Mouse (Mus musculus): ENCODE results near the gene Pcgf3. TPM values are rescaled to one million over a fixed set of nuclear protein-coding genes. Genes with fewer than 3 reads are reported as not detected.
A peak's percentile ranks its signal among the peaks of the same experiment; 100 is the strongest.
"Not testable (repeated sequence)": the region's sequence is repeated elsewhere in the genome, so short reads cannot be mapped to it uniquely, and the experiment has no call there.

The Pcgf3 gene
- polyA plus RNA-seq, 2 experiments from 2014 or later: 3.4 to 4.2 TPM

DNA sequence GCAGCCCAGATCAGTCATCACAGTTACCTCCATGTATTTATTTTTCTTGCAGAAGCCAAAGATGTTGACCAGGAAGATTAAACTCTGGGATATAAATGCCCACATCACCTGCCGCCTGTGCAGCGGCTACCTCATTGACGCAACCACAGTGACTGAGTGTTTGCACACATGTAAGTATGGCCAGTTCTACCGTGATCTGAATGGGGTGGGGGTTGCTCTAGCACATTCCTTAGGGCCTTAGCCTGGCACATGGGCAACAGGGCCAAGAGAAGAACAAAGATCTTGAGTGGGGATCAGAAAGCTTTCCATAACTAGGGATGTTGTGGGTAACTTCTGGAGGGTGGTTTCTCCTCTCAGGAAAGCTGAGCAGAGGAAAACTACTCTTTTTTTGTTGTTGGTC lies 12.7 kb downstream of the Pcgf3 start:
- no peak for ATAC-seq

GRCm38 (mm10) chr5:108475977-108476376 lies 14.9 kb downstream of the Pcgf3 start:
- ATAC-seq: no peak

DNA sequence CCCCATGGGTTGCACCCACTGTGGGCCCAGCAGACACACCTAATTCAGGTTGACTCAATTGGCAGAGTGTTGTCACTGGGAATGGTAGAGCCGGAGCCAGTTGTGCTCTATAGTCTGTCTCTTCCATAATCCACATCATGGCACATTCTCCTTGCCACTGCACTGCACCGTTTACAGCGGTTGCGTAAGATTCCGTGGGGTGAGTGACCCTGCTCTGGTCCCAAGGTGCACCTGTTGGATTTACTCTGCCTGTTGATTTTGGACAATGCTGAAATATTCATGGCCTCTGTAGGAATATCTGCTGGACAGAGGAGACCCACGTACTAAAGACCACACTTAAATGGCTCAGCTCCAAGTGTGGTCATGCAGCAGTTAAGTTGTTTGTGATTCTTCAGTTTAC lies 22.0 kb downstream of the Pcgf3 start:
- no peak for ATAC-seq

DNA sequence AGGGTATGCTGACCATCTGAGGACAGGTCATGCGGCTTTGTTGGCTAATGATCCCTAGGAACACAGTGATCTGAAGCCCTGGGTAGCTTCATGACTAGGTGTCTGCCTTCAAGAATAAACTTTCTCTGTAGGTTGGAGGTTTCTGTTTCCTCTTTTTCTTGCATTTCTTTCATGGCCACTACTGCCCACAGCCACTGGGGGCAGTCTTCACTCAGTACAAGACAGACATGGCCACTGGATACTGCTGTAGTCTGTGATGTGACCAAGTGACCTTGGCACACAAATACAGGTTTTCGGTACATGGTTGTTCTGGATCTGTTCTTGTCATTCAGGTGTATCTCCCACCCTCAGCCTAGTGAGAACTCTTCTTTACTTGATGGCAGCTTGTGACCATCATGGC lies 24.2 kb downstream of the Pcgf3 start:
- peak; percentile 65 for ATAC-seq

DNA sequence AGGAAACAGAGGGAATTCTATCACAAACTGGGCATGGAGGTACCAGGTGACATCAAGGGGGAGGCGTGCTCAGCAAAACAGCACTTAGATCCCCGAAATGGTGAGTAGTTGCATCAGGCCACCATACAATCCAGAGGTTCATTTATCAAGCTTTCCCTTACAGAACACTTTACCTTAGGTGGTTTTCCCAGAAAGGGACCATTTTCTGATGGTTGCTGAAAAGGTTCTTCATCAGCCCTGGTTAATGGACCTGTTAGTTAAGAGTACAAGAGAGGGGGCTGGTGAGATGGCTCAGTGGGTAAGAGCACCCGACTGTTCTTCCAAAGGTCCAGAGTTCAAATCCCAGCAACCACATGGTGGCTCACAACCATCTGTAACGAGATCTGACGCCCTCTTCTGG lies 25.1 kb downstream of the Pcgf3 start:
- ATAC-seq: not testable (repeated sequence)

DNA sequence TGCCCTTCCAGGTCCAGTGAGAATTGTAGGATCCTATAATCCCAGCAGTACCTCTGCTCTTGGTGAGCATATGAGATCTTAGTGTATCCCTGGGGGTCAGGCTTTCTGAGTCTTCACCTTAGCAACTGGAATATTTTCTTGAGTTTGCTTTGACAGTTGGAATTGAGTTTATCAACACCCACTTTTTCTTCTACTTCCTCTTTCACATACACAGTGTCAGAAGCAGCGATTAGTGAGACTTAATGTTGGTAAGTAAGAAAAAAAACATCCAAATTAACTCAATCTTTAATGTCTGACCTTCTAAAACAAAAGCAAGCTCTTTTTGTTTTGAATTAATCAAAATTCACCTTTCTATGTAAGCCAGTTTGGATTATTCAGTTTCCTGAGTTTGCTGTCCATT lies 40.5 kb downstream of the Pcgf3 start:
- ATAC-seq: no peak

- no peak for ATAC-seq
Measured at GRCm38 (mm10) chr5:108502286-108502685, 41.3 kb downstream of the Pcgf3 start.

DNA sequence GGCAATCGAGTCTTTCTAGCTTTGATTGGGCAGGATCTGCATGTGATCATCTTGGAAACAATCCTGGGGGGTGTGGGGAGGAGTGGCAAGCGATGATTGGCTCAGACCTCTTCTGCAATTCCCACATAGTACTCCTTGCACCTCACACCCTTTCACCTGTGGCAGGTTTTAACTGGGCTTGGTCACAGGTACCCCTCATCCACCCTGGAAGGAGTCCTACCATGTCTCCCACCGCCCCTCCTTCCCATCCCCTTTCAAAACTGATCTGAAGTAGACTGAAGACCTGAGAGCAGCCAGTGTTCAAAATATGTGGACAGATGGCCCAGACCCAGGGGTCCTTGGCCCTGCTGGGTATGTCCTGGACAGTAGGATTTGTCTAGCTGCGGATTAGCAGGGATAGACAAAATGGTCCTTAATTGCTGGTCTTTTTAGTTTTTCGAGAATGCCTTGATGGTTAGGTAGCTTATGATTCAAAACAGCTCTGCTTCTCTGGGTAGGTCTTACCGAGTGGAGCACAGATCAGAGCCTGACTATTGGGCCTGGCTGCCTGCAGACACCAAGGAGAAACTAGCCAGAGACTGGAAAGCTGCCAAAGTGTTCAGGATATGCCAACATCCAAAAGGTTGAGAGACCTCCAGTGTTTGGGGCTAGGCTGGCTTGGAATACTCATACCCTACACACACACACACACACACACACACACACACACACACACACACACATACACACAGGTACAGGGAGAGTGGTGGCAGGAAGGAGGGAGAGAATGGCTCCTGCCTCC lies 54.7 kb downstream of the Pcgf3 start:
- no peak for ATAC-seq

GRCm38 (mm10) chr5:108516655-108517054 lies 55.6 kb downstream of the Pcgf3 start:
- ATAC-seq: no peak

GRCm38 (mm10) chr5:108518106-108518885 lies 57.3 kb downstream of the Pcgf3 start:
- no peak for ATAC-seq

GRCm38 (mm10) chr5:108518951-108519350 lies 57.9 kb downstream of the Pcgf3 start:
- ATAC-seq: no peak

- ATAC-seq: no peak
Measured at GRCm38 (mm10) chr5:108520153-108520552, 59.1 kb downstream of the Pcgf3 start.

- no peak for ATAC-seq
Measured at GRCm38 (mm10) chr5:108521016-108521415, 60.0 kb downstream of the Pcgf3 start.

- ATAC-seq: no peak
Measured at GRCm38 (mm10) chr5:108521896-108522295, 60.9 kb downstream of the Pcgf3 start.

- ATAC-seq: no peak
Measured at GRCm38 (mm10) chr5:108522597-108522996, 61.6 kb downstream of the Pcgf3 start.

DNA sequence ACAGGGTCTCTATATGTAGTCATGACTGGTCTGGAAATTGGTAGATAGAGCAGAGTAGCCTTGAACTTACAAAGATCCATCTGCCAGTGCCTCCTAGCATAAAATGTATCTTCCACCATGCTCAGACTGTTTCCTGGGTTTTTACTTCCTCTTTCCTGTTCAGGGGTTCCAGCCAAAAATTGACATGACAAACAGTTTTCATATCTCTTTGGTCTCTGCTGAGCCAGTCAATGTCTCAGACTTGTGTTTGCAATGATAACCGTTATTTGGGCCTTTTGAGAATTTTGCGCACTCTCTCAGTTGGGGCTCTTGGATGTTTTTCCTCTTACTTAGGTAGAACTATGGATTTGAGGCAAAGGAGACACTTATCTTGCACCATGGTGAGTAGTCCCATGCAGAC lies 73.2 kb downstream of the Pcgf3 start:
- ATAC-seq: no peak

DNA sequence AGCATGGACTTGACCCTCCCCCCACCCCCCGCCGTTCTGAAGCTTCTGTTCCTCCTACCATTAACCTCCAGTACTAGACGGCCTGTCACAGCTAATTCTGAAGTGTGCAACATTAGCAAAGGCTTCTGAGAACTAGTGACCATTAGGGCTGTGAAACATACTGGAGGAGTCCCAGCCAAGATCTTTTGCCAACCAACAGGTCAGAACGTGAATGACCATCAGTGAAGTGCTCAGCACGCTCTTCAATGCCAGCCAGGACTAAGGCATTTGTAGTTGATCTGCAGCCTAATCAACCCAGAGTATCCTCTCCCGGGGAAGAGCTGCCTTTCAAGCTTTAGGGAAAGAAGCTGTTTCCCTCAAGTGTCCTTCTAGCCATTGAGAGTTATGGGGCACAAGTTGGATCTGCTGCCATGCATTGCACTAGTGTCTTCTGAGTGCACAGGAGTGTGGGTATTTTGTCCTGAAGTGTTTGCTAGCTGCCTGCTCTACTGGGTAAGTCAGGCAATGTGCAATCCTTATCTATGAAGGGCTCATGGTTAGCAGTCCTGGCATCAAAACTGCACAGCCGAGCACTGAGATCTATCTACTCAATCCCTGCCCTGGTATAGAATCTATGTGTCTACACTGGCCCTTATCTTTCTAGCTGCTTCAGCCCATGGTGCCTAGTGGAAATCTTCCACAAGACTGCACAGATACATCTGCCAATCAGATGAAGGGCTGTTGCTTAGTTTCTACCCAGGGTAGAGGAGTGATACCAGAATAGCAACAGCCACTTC lies 82.7 kb downstream of the Pcgf3 start:
- no peak for ATAC-seq

- ATAC-seq: no peak
Measured at GRCm38 (mm10) chr5:108547636-108548035, 86.6 kb downstream of the Pcgf3 start.

DNA sequence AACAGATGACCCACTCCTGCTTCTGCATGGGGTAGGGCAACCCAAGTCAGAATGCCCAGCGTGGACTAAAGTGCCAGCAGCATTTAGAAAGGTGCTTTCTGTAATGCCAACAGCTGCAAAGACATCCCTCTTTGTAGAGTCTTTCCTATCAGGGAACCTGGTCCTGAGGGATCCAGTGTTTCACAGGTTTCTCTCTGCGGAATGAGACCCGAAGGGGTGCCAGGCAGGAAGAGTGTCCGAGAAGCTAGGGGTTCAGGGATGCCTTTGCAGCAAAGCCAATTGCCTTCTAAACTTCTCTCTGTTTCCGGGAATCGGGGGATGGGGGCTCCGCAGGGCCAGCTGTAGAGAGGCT lies 88.1 kb downstream of the Pcgf3 start:
- no peak for ATAC-seq

- ATAC-seq: no peak
Measured at GRCm38 (mm10) chr5:108549489-108550206, 88.6 kb downstream of the Pcgf3 start, which contains the start of gene Cplx1. Gene Cplx1, minus strand, starts transcription at chr5:108550024.

GRCm38 (mm10) chr5:108550207-108550594 lies 89.2 kb downstream of the Pcgf3 start:
- ATAC-seq: no peak

GRCm38 (mm10) chr5:108554041-108554440 lies 93.0 kb downstream of the Pcgf3 start:
- no peak for ATAC-seq
